ENCODE assay signal across 8 mouse cellular contexts in genomic region chr14:103069465-103069863, GRCm38 (mm10). TPM values are rescaled to one million over a fixed set of nuclear protein-coding genes. Genes with fewer than 3 reads are reported as not detected.
DNase-seq lines count a peak whose midpoint lies in the region; ATAC-seq and TF ChIP-seq lines count a peak whose summit lies in the region.

No protein-coding gene starts in this region.

- peak overlapping the region; percentile 74 for H3K9ac ChIP-seq in heart, embryonic 12.5 days
- H3K9ac ChIP-seq in heart, postnatal 0 days (replicated peaks; ENCODE audit: low read depth, low read length), result 0 out of 2 replicates have a peak overlapping the region, but pooled peaks have one; percentile 58

- no peak for DNase-seq in heart, postnatal 36 days
- peak; percentile 47 for DNase-seq in MEL-GATA-1-ER (ENCODE audit: extremely low read depth, low read depth)
- no peak for DNase-seq in heart, postnatal 0 days (ENCODE audit: low spot score)
- DNase-seq in frontal cortex, postnatal 10 days (ENCODE audit: low spot score in 2 of 2), result no peak
- no peak for DNase-seq in cerebellum, postnatal 10 days
- no peak for DNase-seq in right cerebral cortex, postnatal 4 days

- no peak for TF ChIP-seq EP300 in heart, postnatal 0 days (IDR thresholded peaks at IDR 0.05; ENCODE audit: low read depth)

- TF ChIP-seq CTCF in heart, postnatal 0 days (IDR thresholded peaks at IDR 0.05; ENCODE audit: low read depth), result no peak

- intact Hi-C loops in heart, postnatal 36 days (cut with DNase I), result loop anchor here (5.0 to 10.0 kb wide), 5 partner anchors 63 to 625 kb away; no protein-coding TSS in a partner anchor

- peaks cover 26% of the 10 kb centered on the region for H3K36me3 ChIP-seq in heart, embryonic 12.5 days
- peaks cover 15% of the 10 kb centered on the region for H3K36me3 ChIP-seq in heart, postnatal 0 days (replicated peaks; ENCODE audit: control insufficient read depth, insufficient read depth, low read length)
- H3K36me3 ChIP-seq in megakaryocyte, embryonic 14.5 days (replicated peaks; ENCODE audit: low read length), result peaks cover 29% of the 10 kb centered on the region

- 19% methylated on average over 12 of the region's 12 CpGs for WGBS in heart, embryonic 12.5 days
- 11% methylated on average over 12 of the region's 12 CpGs for WGBS in heart, postnatal 0 days

- no peaks in the 10 kb centered on the region for H3K9me3 ChIP-seq in heart, embryonic 12.5 days (replicated peaks)
- H3K9me3 ChIP-seq in heart, postnatal 0 days (replicated peaks; ENCODE audit: control insufficient read depth, low read length), result no peaks in the 10 kb centered on the region
- H3K9me3 ChIP-seq in megakaryocyte, embryonic 14.5 days, result no peaks in the 10 kb centered on the region

- no peaks in the 10 kb centered on the region for H3K27me3 ChIP-seq in heart, embryonic 12.5 days (replicated peaks)
- H3K27me3 ChIP-seq in heart, postnatal 0 days (ENCODE audit: control insufficient read depth, insufficient read depth, low read length), result no peaks in the 10 kb centered on the region
- H3K27me3 ChIP-seq in megakaryocyte, embryonic 14.5 days (replicated peaks), result no peaks in the 10 kb centered on the region

- H3K4me1 ChIP-seq in heart, embryonic 12.5 days (replicated peaks), result peaks cover 12% of the 10 kb centered on the region
- peaks cover 5% of the 10 kb centered on the region; the same call in 1 of the 2 replicates for H3K4me1 ChIP-seq in heart, postnatal 0 days (ENCODE audit: control insufficient read depth, insufficient read depth)
- H3K4me1 ChIP-seq in megakaryocyte, embryonic 14.5 days, result peaks cover 47% of the 10 kb centered on the region

- H3K27ac ChIP-seq in heart, embryonic 12.5 days (ENCODE audit: poor library complexity, severe bottlenecking), result peak overlapping the region; percentile 85
- H3K27ac ChIP-seq in heart, postnatal 0 days (ENCODE audit: low read depth), result peak overlapping the region; percentile 92

- peak overlapping the region; percentile 58 for H3K4me3 ChIP-seq in heart, embryonic 12.5 days
- H3K4me3 ChIP-seq in heart, postnatal 0 days (ENCODE audit: low read depth, low read length), result peak overlapping the region; percentile 82
- H3K4me3 ChIP-seq in megakaryocyte, embryonic 14.5 days (replicated peaks), result peak overlapping the region; percentile 96

- peak overlapping the region; percentile 94 for H3K4me2 ChIP-seq in heart, embryonic 12.5 days
- H3K4me2 ChIP-seq in heart, postnatal 0 days (ENCODE audit: low read depth, low read length), result peak overlapping the region; percentile 95

- no peak; the same call in 1 of the 2 replicates for ATAC-seq in heart, embryonic 12.5 days (ENCODE audit: insufficient number of reproducible peaks, low FRiP score)
- ATAC-seq in heart, postnatal 0 days (ENCODE audit: insufficient read depth, low read depth), result peak; percentile 0; the same call in 1 of the 2 replicates

RNA-seq across cellular contexts. Expression of gene Cln5, which starts 0.6 kb away (rescaled TPM):
- polyA plus RNA-seq in heart, embryonic 12.5 days (2016; fragmentation: Nextera tagmentation; extraction: Ambion mirVana), result 31.0 TPM in 2 replicates
- 10 to 100 TPM; 17.0 to 18.7 TPM for total RNA-seq in heart, postnatal 36 days (2021)
- 14.7 and 17.3 TPM in 2 replicates for total RNA-seq in heart, postnatal 0 days (2014; rRNA removed; ENCODE audit: low replicate concordance)
- polyA plus RNA-seq in heart, postnatal 0 days (2015; fragmentation: Nextera tagmentation; extraction: Ambion mirVana), result 21.8 and 22.9 TPM in 2 replicates
- 1.8 and 3.6 TPM in 2 replicates for polyA plus RNA-seq in megakaryocyte, embryonic 14.5 days (2012; ENCODE audit: insufficient read depth, low replicate concordance)

RNA-seq across cellular contexts. Expression of gene Acod1, which starts 22.7 kb away (rescaled TPM):
- not detected in 2 replicates for polyA plus RNA-seq in heart, embryonic 12.5 days (2016; fragmentation: Nextera tagmentation; extraction: Ambion mirVana)
- total RNA-seq in heart, postnatal 36 days (2021), result not detected
- not detected in 2 replicates for total RNA-seq in heart, postnatal 0 days (2014; rRNA removed; ENCODE audit: low replicate concordance)
- polyA plus RNA-seq in heart, postnatal 0 days (2015; fragmentation: Nextera tagmentation; extraction: Ambion mirVana), result 0.07 TPM in 1 of 2 replicates, not detected in the other
- 0.13 TPM in 1 of 2 replicates, not detected in the other for polyA plus RNA-seq in megakaryocyte, embryonic 14.5 days (2012; ENCODE audit: insufficient read depth, low replicate concordance)

RNA-seq across cellular contexts. Expression of gene Fbxl3, which starts 29.9 kb away (rescaled TPM):
- 26.5 and 28.3 TPM in 2 replicates for polyA plus RNA-seq in heart, embryonic 12.5 days (2016; fragmentation: Nextera tagmentation; extraction: Ambion mirVana)
- total RNA-seq in heart, postnatal 36 days (2021), result 10 to 100 TPM; 57.5 to 65.3 TPM
- total RNA-seq in heart, postnatal 0 days (2014; rRNA removed; ENCODE audit: low replicate concordance), result 74.3 and 99.7 TPM in 2 replicates
- polyA plus RNA-seq in heart, postnatal 0 days (2015; fragmentation: Nextera tagmentation; extraction: Ambion mirVana), result 16.7 and 17.0 TPM in 2 replicates
- polyA plus RNA-seq in megakaryocyte, embryonic 14.5 days (2012; ENCODE audit: insufficient read depth, low replicate concordance), result 2.0 and 5.1 TPM in 2 replicates
